Mouse (Mus musculus) liver, embryonic 11.5 days (tissue): ENCODE results near the gene Gm21987. TPM values are rescaled to one million over a fixed set of nuclear protein-coding genes. Genes with fewer than 3 reads are reported as not detected.

Source experiments
- ATAC-seq: fragments of 200-750 bp; cut with Nextera tagmentation; replicated peaks from 2 replicates; pipeline ENCODE4 v1.8.0; 2017; ENCODE audit warnings: moderate number of reproducible peaks, mild to moderate bottlenecking, moderate TSS enrichment, moderate library complexity; ENCODE audit not compliant: low FRiP score
- DNase-seq: peaks from one replicate; pipeline ENCODE4 v3.0.0-alpha.2; 2017; ENCODE audit warnings: low spot score
- H3K27ac ChIP-seq: fragments of 300-500 bp; sonication (generic); 2 replicates; pipeline ENCODE4 v1.5.1; 2014; ENCODE audit warnings: mild to moderate bottlenecking, low read depth, low read length, control low read depth
- H3K27me3 ChIP-seq: fragments of 300-500 bp; sonication (generic); replicated peaks from 2 replicates; pipeline ENCODE4 v1.6.1; 2014; ENCODE audit warnings: low read length, mixed read lengths; ENCODE audit not compliant: control insufficient read depth, insufficient read depth
- H3K36me3 ChIP-seq: fragments of 300-500 bp; sonication (generic); 2 replicates; pipeline ENCODE4 v1.6.1; 2014; ENCODE audit warnings: mild to moderate bottlenecking, low read length, moderate library complexity, mixed read lengths; ENCODE audit not compliant: control insufficient read depth, insufficient read depth
- H3K4me1 ChIP-seq: fragments of 300-500 bp; sonication (generic); replicated peaks from 2 replicates; pipeline ENCODE4 v1.6.1; 2014; ENCODE audit warnings: low read length, mixed read lengths; ENCODE audit not compliant: control insufficient read depth, insufficient read depth
- H3K4me2 ChIP-seq: fragments of 300-500 bp; sonication (generic); 2 replicates; pipeline ENCODE4 v1.6.1; 2014; ENCODE audit warnings: mild to moderate bottlenecking, control low read depth, moderate library complexity
- H3K4me3 ChIP-seq: fragments of 300-500 bp; sonication (generic); 2 replicates; pipeline ENCODE4 v1.5.1; 2014; ENCODE audit warnings: low read depth, low read length, control low read depth
- H3K9ac ChIP-seq: fragments of 300-500 bp; sonication (generic); 2 replicates; pipeline ENCODE4 v1.6.1; 2014; ENCODE audit warnings: low read depth, low read length, control low read depth
- H3K9me3 ChIP-seq: fragments of 300-500 bp; sonication (generic); 2 replicates; pipeline ENCODE4 v1.6.1; 2016; ENCODE audit warnings: low read length, inconsistent platforms, mixed read lengths; ENCODE audit not compliant: control insufficient read depth
- WGBS: fragments of 180-500 bp; shearing (Covaris S2); extraction: QIAGEN DNeasy Blood & Tissue Kit; methylation state at CpG from one replicate; pipeline ENCODE4 v1.1.7; 2014; 5-methylcytosine and 5-hydroxymethylcytosine counted together
- polyA plus RNA-seq: library from polyadenylated mRNA; unstranded; fragments of >200 nt; fragmentation: Nextera tagmentation; extraction: Ambion mirVana; gene quantifications from 2 replicates; pipeline ENCODE4 v1.2.1, GENCODE M21; 2014

The Gm21987 gene
- polyA plus RNA-seq, 1 experiment from 2014 or later, result not detected

DNA sequence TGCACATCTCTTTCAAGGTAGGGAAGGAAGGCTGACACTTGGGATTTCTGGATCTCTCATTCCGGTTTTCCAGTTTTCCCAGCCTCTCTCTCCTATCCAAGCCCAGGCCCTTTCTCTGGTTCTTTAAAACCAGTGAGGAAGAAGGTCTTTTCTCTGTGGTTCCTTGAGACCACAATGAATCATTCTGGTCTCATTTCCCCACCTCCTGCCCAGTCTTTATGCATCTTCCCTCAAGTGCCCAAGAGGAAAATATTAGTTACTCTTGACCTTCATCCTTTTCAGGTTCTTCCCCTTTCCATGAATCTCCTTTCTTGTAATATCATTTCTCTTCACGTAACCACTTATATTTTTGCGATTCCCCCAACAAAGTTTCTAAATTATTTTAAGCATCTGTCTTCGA lies 38.9 kb downstream of the Gm21987 start:
- H3K4me2 ChIP-seq, result no peak overlapping the region
- 88% methylated on average over 4 of the region's 4 CpGs for WGBS
- H3K27me3 ChIP-seq, result no peaks in the 10 kb centered on the region
- H3K4me3 ChIP-seq, result no peak overlapping the region
- H3K36me3 ChIP-seq, result no peaks in the 10 kb centered on the region
- no peak overlapping the region for H3K9ac ChIP-seq
- ATAC-seq, result no peak
- H3K27ac ChIP-seq, result no peak overlapping the region
- DNase-seq, result no peak
- H3K9me3 ChIP-seq, result no peaks in the 10 kb centered on the region
- peaks cover 29% of the 10 kb centered on the region for H3K4me1 ChIP-seq

DNA sequence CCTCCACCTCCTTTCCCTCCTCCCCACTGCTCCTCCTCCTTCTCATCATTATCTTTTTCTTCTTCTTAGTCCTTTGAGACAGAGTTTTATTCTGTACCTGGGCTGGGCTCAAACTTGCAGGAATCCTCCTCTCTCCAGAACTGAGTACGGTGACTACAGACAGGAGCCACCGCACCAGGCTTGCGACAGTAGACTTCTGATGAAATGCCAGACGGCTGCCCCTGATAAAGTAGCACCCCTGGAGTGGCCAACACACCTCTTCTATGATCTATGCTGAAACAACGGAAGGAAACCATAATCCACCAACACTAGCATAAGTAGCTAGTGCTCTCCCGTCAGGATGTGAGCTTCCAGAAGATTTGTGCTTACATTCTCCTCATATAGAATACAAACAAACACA lies 40.5 kb downstream of the Gm21987 start:
- no peaks in the 10 kb centered on the region for H3K9me3 ChIP-seq
- no peak for DNase-seq
- ATAC-seq, result peak; percentile 72
- H3K27me3 ChIP-seq, result no peaks in the 10 kb centered on the region
- no peak overlapping the region for H3K4me3 ChIP-seq
- H3K36me3 ChIP-seq, result no peaks in the 10 kb centered on the region
- H3K4me2 ChIP-seq, result no peak overlapping the region
- 60% methylated on average over 6 of the region's 6 CpGs for WGBS
- peaks cover 29% of the 10 kb centered on the region for H3K4me1 ChIP-seq
- no peak overlapping the region for H3K27ac ChIP-seq
- no peak overlapping the region for H3K9ac ChIP-seq

DNA sequence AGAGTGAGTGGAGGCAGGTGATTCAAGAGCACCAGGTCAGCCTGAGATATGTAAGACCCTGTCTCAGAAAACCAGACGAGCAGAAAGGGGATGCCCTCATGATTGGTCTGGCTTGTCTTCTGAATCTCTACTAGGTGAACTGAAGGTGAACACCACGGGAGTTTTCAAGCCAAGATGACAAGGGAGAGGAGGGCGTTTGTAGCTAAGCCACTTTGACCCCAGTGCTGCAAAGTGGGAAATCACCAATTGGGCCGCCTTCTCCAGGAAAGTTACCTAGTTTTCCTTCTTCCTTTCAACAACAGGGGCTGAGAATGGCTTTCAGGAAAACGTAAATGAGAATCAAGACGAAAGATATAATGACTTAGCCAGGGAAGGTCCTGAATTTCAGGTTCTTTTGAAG lies 41.9 kb downstream of the Gm21987 start:
- no peak overlapping the region for H3K9ac ChIP-seq
- 77% methylated on average over 6 of the region's 6 CpGs for WGBS
- no peaks in the 10 kb centered on the region for H3K36me3 ChIP-seq
- ATAC-seq, result no peak
- H3K4me1 ChIP-seq, result peaks cover 30% of the 10 kb centered on the region
- H3K27ac ChIP-seq, result no peak overlapping the region
- no peak overlapping the region for H3K4me2 ChIP-seq
- DNase-seq, result no peak
- H3K9me3 ChIP-seq, result no peaks in the 10 kb centered on the region
- H3K4me3 ChIP-seq, result no peak overlapping the region
- no peaks in the 10 kb centered on the region for H3K27me3 ChIP-seq

DNA sequence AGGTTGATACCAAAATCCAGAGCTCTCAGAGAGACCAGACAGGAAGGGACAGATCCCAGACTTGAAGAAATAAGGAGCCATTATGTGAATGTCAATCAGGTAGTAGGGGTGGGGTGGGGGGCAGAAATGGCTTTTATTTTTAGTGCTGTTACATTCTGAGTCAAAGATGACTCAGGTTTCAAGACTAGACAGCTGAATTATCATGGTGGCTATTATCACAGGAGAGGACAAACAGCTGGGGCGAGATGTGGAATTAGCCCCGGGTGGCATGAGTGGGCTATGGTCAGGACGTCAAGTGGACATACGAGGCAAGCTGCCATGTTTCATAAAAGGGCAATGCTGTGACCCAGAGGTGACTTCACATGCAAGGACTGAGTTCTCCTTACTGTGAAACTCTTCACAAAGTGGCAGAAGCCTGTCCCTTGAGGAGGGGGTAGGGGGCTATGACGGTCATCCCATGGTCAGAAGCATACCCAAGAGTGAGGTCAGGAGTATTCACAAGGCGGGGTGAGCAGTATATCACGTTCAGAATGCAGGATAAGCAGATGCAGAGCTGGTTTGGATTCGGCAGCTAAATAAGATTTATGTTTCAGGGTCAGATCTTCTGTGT lies 42.5 kb downstream of the Gm21987 start:
- 77% methylated on average over 8 of the region's 8 CpGs for WGBS
- Histone ChIP-seq H3K4me2 (no peak overlapping the region), H3K9ac (no peak overlapping the region)

DNA sequence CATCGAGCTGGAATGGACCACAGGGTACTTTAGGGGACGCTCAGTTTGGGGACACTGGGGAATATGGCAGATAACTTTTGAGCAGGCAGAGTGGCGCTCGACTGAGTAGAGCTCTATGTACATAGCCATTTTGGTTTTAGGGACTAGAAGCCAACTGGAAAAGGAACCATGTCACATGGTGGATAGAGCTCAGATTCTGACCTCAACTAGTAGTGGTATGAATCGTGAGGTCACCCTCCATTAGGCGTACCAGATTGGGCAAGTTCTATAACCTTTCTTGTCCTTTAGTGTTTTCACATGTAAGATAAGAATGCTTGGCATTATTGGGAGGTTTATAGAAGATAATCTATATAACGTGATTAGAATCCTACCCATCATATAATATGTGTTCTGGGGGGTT lies 43.5 kb downstream of the Gm21987 start:
- Histone ChIP-seq H3K4me3 (no peak overlapping the region), H3K4me1 (peaks cover 20% of the 10 kb centered on the region), H3K4me2 (no peak overlapping the region), H3K9ac (no peak overlapping the region), H3K9me3 (no peaks in the 10 kb centered on the region), H3K27me3 (no peaks in the 10 kb centered on the region), H3K27ac (no peak overlapping the region), H3K36me3 (no peaks in the 10 kb centered on the region)
- WGBS, result 89% methylated on average over 7 of the region's 7 CpGs
- no peak for DNase-seq
- ATAC-seq, result no peak

More for the DNA sequence above, 42.5 kb downstream of the Gm21987 start:
- DNase-seq, result no peak
- Histone ChIP-seq H3K4me1 (peaks cover 30% of the 10 kb centered on the region), H3K9me3 (no peaks in the 10 kb centered on the region), H3K4me3 (no peak overlapping the region), H3K27ac (no peak overlapping the region), H3K27me3 (no peaks in the 10 kb centered on the region), H3K36me3 (no peaks in the 10 kb centered on the region)
- no peak for ATAC-seq

DNA sequence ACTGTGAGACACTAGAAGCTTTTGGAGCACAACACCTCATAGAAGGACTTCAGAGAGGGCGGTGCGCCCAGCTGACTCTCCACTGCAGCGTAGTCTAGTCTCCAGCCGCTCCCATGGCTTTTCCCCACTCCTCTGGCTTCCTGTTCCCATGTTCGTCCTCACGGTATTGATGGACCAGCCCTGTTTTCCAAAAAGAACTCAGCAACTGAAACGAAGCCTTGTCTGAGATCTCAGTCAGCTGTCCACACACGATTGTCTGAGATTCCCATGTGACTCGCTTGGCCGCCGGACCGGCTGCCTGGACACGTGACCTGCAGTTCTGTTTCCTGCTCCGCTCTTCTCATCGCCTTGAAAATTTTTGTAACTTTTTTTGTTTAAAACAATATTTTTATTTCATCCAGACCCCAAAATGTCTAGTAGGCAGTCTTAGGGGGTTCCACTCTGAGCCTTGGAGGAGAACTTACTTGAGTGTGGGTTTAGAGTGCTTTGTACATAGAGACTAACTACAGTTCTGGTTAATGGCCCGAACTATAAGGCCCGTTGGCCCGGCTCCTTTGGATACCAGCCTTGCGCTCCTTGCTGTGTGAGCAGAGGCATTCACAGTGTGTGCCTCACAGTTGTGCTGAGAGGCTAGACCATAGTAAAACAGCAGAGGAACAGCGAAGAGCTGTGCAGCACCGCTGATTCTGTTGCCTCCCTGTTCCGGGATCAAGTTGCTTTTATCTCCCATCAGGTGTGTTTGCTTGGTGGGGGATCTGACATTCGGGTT lies 45.5 kb downstream of the Gm21987 start:
- no peaks in the 10 kb centered on the region for H3K36me3 ChIP-seq
- WGBS, result 79% methylated on average over 23 of the region's 23 CpGs
- H3K27ac ChIP-seq, result no peak overlapping the region
- no peak overlapping the region; the same call in 1 of the 2 replicates for H3K9ac ChIP-seq
- no peak overlapping the region for H3K4me3 ChIP-seq
- H3K9me3 ChIP-seq, result no peaks in the 10 kb centered on the region
- H3K4me1 ChIP-seq, result peaks cover 14% of the 10 kb centered on the region
- ATAC-seq (no peak), DNase-seq (no peak)
- H3K4me2 ChIP-seq, result no peak overlapping the region
- H3K27me3 ChIP-seq, result no peaks in the 10 kb centered on the region

DNA sequence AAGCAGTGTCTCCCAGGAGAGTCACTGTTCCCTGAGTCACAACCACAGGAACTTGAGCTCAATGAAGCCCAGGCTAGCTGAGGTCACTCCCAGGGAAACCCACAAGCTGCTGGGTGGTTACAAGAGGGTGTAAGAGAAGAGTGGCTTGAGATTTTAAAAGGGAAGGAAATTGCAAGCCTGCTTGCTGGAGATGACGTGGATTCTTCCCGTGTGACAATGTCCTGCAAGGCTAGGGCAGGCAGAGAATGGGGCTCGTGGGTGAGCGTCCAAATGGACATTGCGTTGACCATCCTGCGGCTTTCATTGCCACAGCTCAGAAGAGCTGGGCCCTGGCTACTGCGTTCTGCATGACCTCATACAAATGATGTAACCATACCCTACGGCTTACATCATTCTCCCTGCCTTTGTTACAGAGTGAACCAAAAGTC lies 47.4 kb downstream of the Gm21987 start:
- H3K4me3 ChIP-seq, result no peak overlapping the region
- H3K27ac ChIP-seq, result no peak overlapping the region
- DNase-seq (no peak), ATAC-seq (no peak; the same call in 1 of the 2 replicates)
- peaks cover 10% of the 10 kb centered on the region for H3K4me1 ChIP-seq
- no peaks in the 10 kb centered on the region for H3K27me3 ChIP-seq
- WGBS, result 69% methylated on average over 8 of the region's 8 CpGs
- no peak overlapping the region for H3K4me2 ChIP-seq
- H3K36me3 ChIP-seq, result no peaks in the 10 kb centered on the region
- H3K9me3 ChIP-seq, result no peaks in the 10 kb centered on the region
- no peak overlapping the region for H3K9ac ChIP-seq

DNA sequence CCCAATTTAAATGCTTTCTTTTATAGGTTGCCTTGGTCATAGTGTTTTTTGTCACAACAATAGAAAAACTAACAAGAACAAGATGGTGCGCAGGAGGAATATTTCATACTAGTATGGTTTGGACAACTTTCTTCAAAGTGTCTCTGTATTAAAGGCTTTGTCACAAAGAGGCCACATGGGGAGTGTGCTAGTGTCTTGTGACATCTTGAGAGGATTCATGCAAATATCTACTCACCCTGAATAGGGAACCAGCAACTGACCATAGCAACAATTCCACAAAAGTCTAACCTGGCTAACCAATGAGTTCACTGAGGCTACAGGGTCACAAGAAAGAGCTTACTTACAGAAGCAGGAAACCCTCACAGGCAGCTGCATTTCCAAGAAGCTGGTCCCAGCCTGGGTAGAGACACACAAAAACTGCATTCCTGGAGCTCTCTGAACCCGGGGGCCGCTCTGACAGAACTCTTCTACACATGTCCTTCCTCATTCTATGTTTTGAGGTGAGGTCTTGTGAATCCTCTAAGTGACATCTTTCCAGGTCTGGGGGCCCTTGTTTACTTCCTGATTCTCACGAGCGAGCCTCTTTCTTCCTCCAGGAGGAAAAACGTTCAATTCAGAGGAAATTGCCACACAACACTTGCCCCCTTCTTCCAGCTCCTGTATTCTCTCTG lies 48.4 kb downstream of the Gm21987 start:
- 48% methylated on average over 6 of the region's 6 CpGs for WGBS
- H3K27me3 ChIP-seq, result no peaks in the 10 kb centered on the region
- H3K9ac ChIP-seq, result no peak overlapping the region

More for the DNA sequence above, 48.4 kb downstream of the Gm21987 start:
- H3K4me3 ChIP-seq, result no peak overlapping the region
- no peak for DNase-seq
- H3K4me1 ChIP-seq, result peaks cover 19% of the 10 kb centered on the region
- H3K27ac ChIP-seq, result no peak overlapping the region
- H3K36me3 ChIP-seq, result no peaks in the 10 kb centered on the region
- no peaks in the 10 kb centered on the region for H3K9me3 ChIP-seq
- no peak overlapping the region for H3K4me2 ChIP-seq
- no peak for ATAC-seq
